Mouse (Mus musculus) embryonic facial prominence, embryonic 14.5 days (tissue): ENCODE data around the gene Arhgap27. TPM values are rescaled to one million over a fixed set of nuclear protein-coding genes. Genes with fewer than 3 reads are reported as not detected.

Experiments used
- ATAC-seq: fragments of 200-750 bp; cut with Nextera tagmentation; 2 replicates; pipeline ENCODE4 v1.8.0; 2017; ENCODE audit warnings: low read depth, moderate number of reproducible peaks, moderate TSS enrichment
- DNase-seq: peaks from one replicate; pipeline ENCODE4 v3.0.0-alpha.2; 2015; ENCODE audit warnings: low spot score
- H3K27ac ChIP-seq: fragments of 300-500 bp; sonication (generic); replicated peaks from 2 replicates; pipeline ENCODE4 v1.5.1; 2014; ENCODE audit warnings: low read depth, mild to moderate bottlenecking, low read length, moderate library complexity
- H3K27me3 ChIP-seq: fragments of 300-500 bp; sonication (generic); replicated peaks from 2 replicates; pipeline ENCODE4 v1.6.1; 2014; ENCODE audit warnings: low read length; ENCODE audit not compliant: control insufficient read depth, insufficient read depth
- H3K36me3 ChIP-seq: fragments of 300-500 bp; sonication (generic); 2 replicates; pipeline ENCODE4 v1.6.1; 2014; ENCODE audit warnings: low read length, mixed read lengths; ENCODE audit not compliant: control insufficient read depth, insufficient read depth
- H3K4me1 ChIP-seq: fragments of 300-500 bp; sonication (generic); 2 replicates; pipeline ENCODE4 v1.6.1; 2014; ENCODE audit warnings: antibody characterized with exemption, low read length; ENCODE audit not compliant: control insufficient read depth, insufficient read depth
- H3K4me2 ChIP-seq: fragments of 300-500 bp; sonication (generic); 2 replicates; pipeline ENCODE4 v1.6.1; 2014; ENCODE audit warnings: low read depth, mild to moderate bottlenecking, low read length, moderate library complexity, mixed read lengths
- H3K4me3 ChIP-seq: fragments of 300-500 bp; sonication (generic); 2 replicates; pipeline ENCODE4 v1.5.1; 2014; ENCODE audit warnings: low read depth, mild to moderate bottlenecking, low read length
- H3K9ac ChIP-seq: fragments of 300-500 bp; sonication (generic); 2 replicates; pipeline ENCODE4 v1.6.1; 2014; ENCODE audit warnings: low read depth, mild to moderate bottlenecking, low read length, moderate library complexity, mixed read lengths
- H3K9me3 ChIP-seq: fragments of 300-500 bp; sonication (generic); 2 replicates; pipeline ENCODE4 v1.6.1; 2016; ENCODE audit warnings: low read length; ENCODE audit not compliant: control insufficient read depth
- WGBS: fragments of 180-500 bp; shearing (Covaris S2); extraction: QIAGEN DNeasy Blood & Tissue Kit; methylation state at CpG from one replicate; pipeline ENCODE4 v1.1.7; 2014; 5-methylcytosine and 5-hydroxymethylcytosine counted together
- polyA plus RNA-seq: library from polyadenylated mRNA; unstranded; fragments of >200 nt; fragmentation: Nextera tagmentation; extraction: Ambion mirVana; gene quantifications from 2 replicates; pipeline ENCODE4 v1.2.1, GENCODE M21; 2014

Arhgap27 gene
- polyA plus RNA-seq, 1 experiment from 2014 or later = 8.6 TPM

DNA sequence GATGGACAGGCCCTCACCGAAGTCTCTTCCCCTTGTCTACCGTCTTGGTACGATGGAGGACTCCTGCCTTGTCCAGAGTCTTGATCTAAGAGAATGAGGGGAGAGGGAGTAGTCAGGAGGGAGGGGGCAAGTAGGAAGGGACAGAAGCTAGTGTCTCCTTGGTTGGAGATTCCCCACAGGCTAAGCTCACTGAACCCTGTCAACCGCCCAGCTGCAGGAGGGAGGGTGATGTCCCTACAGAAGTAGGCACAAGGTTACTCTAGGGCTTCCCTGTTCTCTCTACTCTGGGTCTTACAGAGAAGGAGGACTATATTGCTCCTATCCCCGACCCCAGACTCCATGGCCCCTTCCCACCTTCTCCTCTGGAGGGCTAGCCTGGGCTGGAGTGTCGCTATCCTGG lies 24.8 kb downstream of the Arhgap27 start:
- Histone ChIP-seq H3K4me3 (no peak overlapping the region), H3K27me3 (peaks cover 11% of the 10 kb centered on the region), H3K9ac (no peak overlapping the region), H3K9me3 (no peaks in the 10 kb centered on the region), H3K4me2 (no peak overlapping the region), H3K4me1 (peaks cover 8% of the 10 kb centered on the region), H3K27ac (no peak overlapping the region), H3K36me3 (no peaks in the 10 kb centered on the region)
- 93% methylated on average over 6 of the region's 6 CpGs for WGBS
- ATAC-seq (no peak), DNase-seq (no peak)

DNA sequence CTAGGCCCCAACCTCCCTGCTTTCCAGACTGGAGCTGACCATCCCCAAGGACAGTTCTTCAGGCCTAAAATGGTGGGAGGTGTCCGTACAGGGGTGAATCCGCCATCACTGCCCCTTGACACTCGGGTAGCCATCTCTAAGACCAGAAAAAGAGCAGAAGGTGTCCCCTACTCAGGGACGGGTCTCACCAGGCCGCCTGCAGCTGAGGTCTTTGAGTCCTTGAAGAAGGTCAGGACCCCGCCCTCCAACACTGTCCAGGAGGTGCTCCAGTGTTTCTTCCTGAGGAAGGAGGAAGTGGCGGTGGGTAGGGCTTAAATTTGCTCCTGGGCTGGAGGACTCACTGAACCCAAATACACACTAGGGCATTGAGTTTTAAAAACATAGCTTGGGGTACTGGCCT lies 25.4 kb downstream of the Arhgap27 start:
- DNase-seq = no peak
- Histone ChIP-seq H3K4me1 (peaks cover 11% of the 10 kb centered on the region), H3K9me3 (no peaks in the 10 kb centered on the region), H3K27me3 (peaks cover 16% of the 10 kb centered on the region), H3K27ac (no peak overlapping the region), H3K4me3 (no peak overlapping the region), H3K9ac (no peak overlapping the region), H3K36me3 (no peaks in the 10 kb centered on the region), H3K4me2 (no peak overlapping the region)
- ATAC-seq = no peak
- WGBS = 85% methylated on average over 7 of the region's 7 CpGs

DNA sequence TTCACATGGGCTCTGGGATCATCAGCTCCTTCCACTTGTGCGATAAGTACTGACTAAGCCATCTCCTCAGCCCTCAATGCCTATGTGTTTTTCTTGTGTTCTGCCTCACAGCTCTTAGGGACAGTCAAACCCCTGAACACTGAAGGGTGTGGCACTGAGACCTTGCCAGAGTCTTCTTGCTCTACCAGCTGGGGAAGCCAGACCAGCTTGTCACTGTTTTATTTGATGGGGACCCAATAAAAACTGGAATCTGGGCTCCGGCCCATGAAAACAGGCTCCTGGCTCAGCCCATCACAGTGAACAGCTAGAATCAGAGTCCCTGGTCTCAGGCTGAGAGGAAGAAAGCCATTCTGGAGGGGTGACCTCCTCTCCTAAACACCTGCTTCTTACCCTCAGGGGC lies 26.3 kb downstream of the Arhgap27 start:
- Histone ChIP-seq H3K27ac (no peak overlapping the region), H3K4me1 (peaks cover 15% of the 10 kb centered on the region), H3K4me2 (no peak overlapping the region), H3K9ac (no peak overlapping the region), H3K4me3 (no peak overlapping the region), H3K27me3 (peaks cover 22% of the 10 kb centered on the region), H3K9me3 (no peaks in the 10 kb centered on the region), H3K36me3 (no peaks in the 10 kb centered on the region)
- DNase-seq = no peak
- ATAC-seq = no peak
- 85% methylated on average over 2 of the region's 2 CpGs for WGBS

- Histone ChIP-seq H3K9ac (0 out of 2 replicates have a peak overlapping the region, but pooled peaks have one; percentile 3), H3K4me2 (no peak overlapping the region), H3K27me3 (peaks cover 22% of the 10 kb centered on the region), H3K4me3 (no peak overlapping the region), H3K36me3 (no peaks in the 10 kb centered on the region), H3K9me3 (no peaks in the 10 kb centered on the region), H3K27ac (no peak overlapping the region; the same call in 1 of the 2 replicates), H3K4me1 (peaks cover 15% of the 10 kb centered on the region)
- DNase-seq (no peak), ATAC-seq (no peak)
- 81% methylated on average over 5 of the region's 5 CpGs for WGBS
These were observed 27.9 kb downstream of the Arhgap27 start for GRCm38 (mm10) chr11:103335561-103335960.

DNA sequence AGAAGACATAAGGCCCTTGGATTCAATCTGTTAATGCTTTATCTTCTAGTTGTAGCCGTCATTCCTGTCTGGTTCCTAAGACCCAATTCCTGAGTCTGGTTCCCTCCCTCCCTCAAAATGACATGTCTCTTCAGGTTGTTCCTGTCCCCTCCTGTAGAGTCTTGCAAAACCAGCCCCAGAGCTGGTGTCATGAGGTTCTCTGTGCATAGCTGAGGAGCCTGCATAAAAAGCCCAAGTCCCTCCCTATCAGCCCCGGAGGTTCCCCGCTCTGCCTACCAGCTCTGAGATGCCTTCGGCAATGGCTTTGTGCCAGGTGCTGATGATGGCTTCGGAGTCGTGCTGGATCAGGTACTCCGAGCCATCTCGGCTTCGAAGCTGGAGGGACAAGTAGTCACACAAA lies 28.6 kb downstream of the Arhgap27 start:
- DNase-seq (peak; percentile 79), ATAC-seq (peak; percentile 62; the same call in 1 of the 2 replicates)
- H3K27me3 ChIP-seq = peaks cover 22% of the 10 kb centered on the region
- 72% methylated on average over 9 of the region's 9 CpGs for WGBS
- no peak overlapping the region for H3K4me3 ChIP-seq
- no peaks in the 10 kb centered on the region for H3K36me3 ChIP-seq
- H3K4me2 ChIP-seq = no peak overlapping the region
- no peak overlapping the region for H3K9ac ChIP-seq
- H3K4me1 ChIP-seq = peaks cover 11% of the 10 kb centered on the region
- no peaks in the 10 kb centered on the region for H3K9me3 ChIP-seq
- no peak overlapping the region for H3K27ac ChIP-seq

DNA sequence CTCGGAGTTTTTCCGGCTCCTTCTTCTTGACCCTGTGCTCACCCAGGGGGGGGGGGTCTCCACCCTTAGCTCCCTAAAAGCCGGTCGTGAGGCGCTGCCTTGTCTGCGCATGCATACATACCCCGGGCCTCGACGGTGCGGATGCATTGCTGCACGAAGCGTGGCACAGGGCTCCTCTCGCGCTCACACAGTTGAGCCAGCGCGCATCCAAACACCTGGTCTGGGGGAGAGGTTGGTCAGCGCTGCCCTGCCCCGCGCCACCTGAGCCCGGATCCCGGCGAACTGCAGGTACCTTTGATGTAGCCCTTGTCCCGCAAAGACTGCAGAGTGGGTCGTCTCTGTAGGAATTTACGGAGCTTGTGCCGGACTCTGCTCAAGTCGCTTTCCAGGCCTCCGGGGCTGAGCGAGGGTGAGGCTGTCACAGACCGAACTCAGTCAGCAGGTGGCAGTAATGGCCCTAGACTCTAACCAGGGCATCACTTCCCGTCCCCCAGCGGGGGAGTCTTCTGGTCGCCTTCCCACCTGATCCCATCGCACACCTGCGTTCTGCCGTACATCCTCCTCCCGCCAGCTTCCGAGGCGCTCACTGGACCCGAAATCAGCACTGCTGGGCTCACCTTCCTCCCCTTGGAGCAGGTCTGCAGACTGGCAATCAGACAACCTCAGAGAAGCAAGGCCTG lies 29.6 kb downstream of the Arhgap27 start:
- peak overlapping the region; percentile 37; the same call in 1 of the 2 replicates for H3K9ac ChIP-seq
- peaks cover 22% of the 10 kb centered on the region for H3K27me3 ChIP-seq
- peaks cover 9% of the 10 kb centered on the region for H3K4me1 ChIP-seq
- H3K27ac ChIP-seq = no peak overlapping the region
- H3K4me2 ChIP-seq = peak overlapping the region; percentile 46
- peak; percentile 62 for DNase-seq
- H3K36me3 ChIP-seq = no peaks in the 10 kb centered on the region
- no peaks in the 10 kb centered on the region for H3K9me3 ChIP-seq
- WGBS = 13% methylated on average over 38 of the region's 40 CpGs
- peak overlapping the region; percentile 22 for H3K4me3 ChIP-seq
- peak; percentile 37; the same call in 1 of the 2 replicates for ATAC-seq

DNA sequence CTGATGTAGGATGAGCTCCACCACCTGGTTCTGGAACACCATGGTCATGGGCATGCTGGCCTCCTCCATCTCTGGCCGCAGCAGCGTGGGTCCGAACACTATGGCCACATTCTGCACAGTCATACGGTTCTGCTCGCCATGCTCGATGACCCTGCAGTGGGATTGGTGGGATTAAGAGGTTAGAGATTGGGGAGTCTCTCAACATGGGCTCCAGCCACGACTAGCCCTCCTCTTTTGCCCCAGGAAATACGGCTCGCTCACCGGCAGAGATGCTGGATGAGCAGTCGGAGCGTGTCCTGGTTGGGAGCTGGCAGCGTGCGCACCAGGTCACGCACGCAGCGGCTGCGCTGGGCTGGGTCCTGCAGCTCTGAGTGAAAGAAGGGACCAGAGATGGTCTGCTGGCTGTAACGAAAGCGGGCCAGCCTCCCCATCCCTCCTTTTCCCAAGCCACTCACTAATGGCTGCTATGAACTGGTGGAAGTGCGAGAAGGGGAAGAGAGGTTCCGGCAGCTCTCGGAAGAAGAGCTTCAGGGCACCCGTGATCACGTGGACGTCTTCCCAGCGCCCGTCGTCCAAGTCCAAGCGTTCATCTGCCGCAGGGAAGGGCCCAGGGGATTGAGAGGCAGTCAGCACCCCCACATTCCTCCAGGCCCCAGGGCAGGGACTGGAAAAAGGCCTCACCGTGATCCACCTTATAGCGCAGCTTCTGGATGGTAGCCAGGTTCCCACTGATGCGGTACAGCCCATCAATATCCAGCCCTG lies 30.4 kb downstream of the Arhgap27 start:
- Histone ChIP-seq H3K4me2 (peak overlapping the region; percentile 46), H3K9me3 (no peaks in the 10 kb centered on the region), H3K4me3 (peak overlapping the region; percentile 22), H3K4me1 (peaks cover 9% of the 10 kb centered on the region), H3K27me3 (peaks cover 22% of the 10 kb centered on the region), H3K27ac (no peak overlapping the region), H3K36me3 (no peaks in the 10 kb centered on the region), H3K9ac (peak overlapping the region; percentile 28; the same call in 1 of the 2 replicates)
- 23% methylated on average over 31 of the region's 34 CpGs for WGBS
- ATAC-seq (peak; percentile 3; the same call in 1 of the 2 replicates), DNase-seq (no peak)

GRCm38 (mm10) chr11:103332186-103332889 lies 31.2 kb downstream of the Arhgap27 start:
- no peaks in the 10 kb centered on the region for H3K9me3 ChIP-seq
- H3K4me3 ChIP-seq = peak overlapping the region; percentile 22
- peaks cover 22% of the 10 kb centered on the region for H3K27me3 ChIP-seq
- peaks cover 9% of the 10 kb centered on the region for H3K4me1 ChIP-seq
- H3K36me3 ChIP-seq = no peaks in the 10 kb centered on the region
- ATAC-seq (peak; percentile 38; the same call in 1 of the 2 replicates), DNase-seq (peak; percentile 87)
- H3K9ac ChIP-seq = peak overlapping the region; percentile 28; the same call in 1 of the 2 replicates
- H3K4me2 ChIP-seq = peak overlapping the region; percentile 46
- no peak overlapping the region for H3K27ac ChIP-seq
- 26% methylated on average over 18 of the region's 18 CpGs for whole genome bisulfite sequencing
